Mouse (Mus musculus): ENCODE results near the gene Casc4. TPM values are rescaled to one million over a fixed set of nuclear protein-coding genes. Genes with fewer than 3 reads are reported as not detected.
A peak's percentile ranks its signal among the peaks of the same experiment; 100 is the strongest.

Casc4 gene
- polyA plus RNA-seq, 1 experiment from 2014 or later: 9.8 TPM

GRCm38 (mm10) chr2:121943364-121943763 is 76.6 kb downstream of the Casc4 start:
- Histone ChIP-seq H3K27me3 (replicated peaks) (no peaks in the 10 kb centered on the region), H3K4me1 (no peaks in the 10 kb centered on the region), H3K27ac (no peak overlapping the region), H3K9me3 (replicated peaks) (no peaks in the 10 kb centered on the region), H3K36me3 (no peaks in the 10 kb centered on the region), H3K9ac (no peak overlapping the region), H3K4me2 (no peak overlapping the region), H3K4me3 (no peak overlapping the region)
- ATAC-seq: no peak
- WGBS (ENCODE audit: insufficient replicate concordance): 61% methylated on average over 3 of the region's 3 CpGs

- no peaks in the 10 kb centered on the region for H3K27me3 ChIP-seq (replicated peaks)
- peaks cover 7% of the 10 kb centered on the region for H3K36me3 ChIP-seq
Observed at GRCm38 (mm10) chr2:121954971-121955656, 88.3 kb downstream of the Casc4 start.

GRCm38 (mm10) chr2:121955765-121956223 is 89.0 kb downstream of the Casc4 start, which contains the start of the genes Ctdspl2 and Mageb3:
Gene Ctdspl2 (plus strand): TSS chr2:121956001.
Gene Mageb3 (minus strand): TSS chr2:121956092.
- Histone ChIP-seq H3K27me3 (replicated peaks) (no peaks in the 10 kb centered on the region), H3K4me1 (peaks cover 26% of the 10 kb centered on the region), H3K4me3 (peak within 1 kb of the TSS; percentile 80), H3K4me2 (peak within 1 kb of the TSS; percentile 70), H3K36me3 (peaks cover 13% of the 10 kb centered on the region), H3K27ac (peak within 1 kb of the TSS; percentile 97), H3K9ac (peak within 1 kb of the TSS; percentile 86), H3K9me3 (replicated peaks) (no peaks in the 10 kb centered on the region)
- ATAC-seq: peak; percentile 97
- under 1% methylated on average over 48 of the region's 48 CpGs for WGBS (ENCODE audit: insufficient replicate concordance)

More at GRCm38 (mm10) chr2:121954971-121955656, 88.3 kb downstream of the Casc4 start:
- Histone ChIP-seq H3K4me2 (peak overlapping the region; percentile 70), H3K27ac (peak overlapping the region; percentile 97), H3K9me3 (replicated peaks) (no peaks in the 10 kb centered on the region), H3K4me1 (peaks cover 26% of the 10 kb centered on the region), H3K4me3 (peak overlapping the region; percentile 80), H3K9ac (peak overlapping the region; percentile 86)
- ATAC-seq: no peak; the same call in 1 of the 2 replicates
- WGBS (ENCODE audit: insufficient replicate concordance): 16% methylated on average over 10 of the region's 10 CpGs

- H3K9me3 ChIP-seq (replicated peaks): no peaks in the 10 kb centered on the region
- peak overlapping the region; percentile 97 for H3K27ac ChIP-seq
- H3K4me1 ChIP-seq: peaks cover 26% of the 10 kb centered on the region
- under 1% methylated on average over 47 of the region's 47 CpGs for WGBS (ENCODE audit: insufficient replicate concordance)
- peak; percentile 90 for ATAC-seq
- H3K4me2 ChIP-seq: peak overlapping the region; percentile 70
- peaks cover 15% of the 10 kb centered on the region for H3K36me3 ChIP-seq
- H3K9ac ChIP-seq: peak overlapping the region; percentile 86
- H3K27me3 ChIP-seq (replicated peaks): no peaks in the 10 kb centered on the region
- H3K4me3 ChIP-seq: peak overlapping the region; percentile 80
Observed at GRCm38 (mm10) chr2:121956224-121957018, 89.7 kb downstream of the Casc4 start.

GRCm38 (mm10) chr2:121957216-121957792 is 90.5 kb downstream of the Casc4 start:
- Histone ChIP-seq H3K4me3 (peak overlapping the region; percentile 80), H3K9ac (peak overlapping the region; percentile 86), H3K27ac (peak overlapping the region; percentile 97), H3K27me3 (replicated peaks) (no peaks in the 10 kb centered on the region), H3K4me1 (peaks cover 26% of the 10 kb centered on the region), H3K9me3 (replicated peaks) (no peaks in the 10 kb centered on the region), H3K36me3 (peaks cover 22% of the 10 kb centered on the region), H3K4me2 (peak overlapping the region; percentile 70)
- whole genome bisulfite sequencing (ENCODE audit: insufficient replicate concordance): 5% methylated on average over 8 of the region's 8 CpGs
- no peak for ATAC-seq

Other genes with a start within 250 kb of the Casc4 start
- gene Frmd5, start 59.9 kb upstream of the Casc4 start, polyA plus RNA-seq (2016; fragmentation: Nextera tagmentation; extraction: Ambion mirVana): 0.25 and 0.29 TPM in 2 replicates
- 26.7 and 30.5 TPM in 2 replicates for gene Ctdspl2, start 89.0 kb downstream of the Casc4 start, polyA plus RNA-seq (2016; fragmentation: Nextera tagmentation; extraction: Ambion mirVana)
- gene Mageb3, start 89.1 kb downstream of the Casc4 start, polyA plus RNA-seq (2016; fragmentation: Nextera tagmentation; extraction: Ambion mirVana): 0.05 and 0.10 TPM in 2 replicates
- gene Eif3j1, start 161.6 kb downstream of the Casc4 start, polyA plus RNA-seq (2016; fragmentation: Nextera tagmentation; extraction: Ambion mirVana): 16.4 and 17.0 TPM in 2 replicates